Mouse (Mus musculus): ENCODE measurements around the gene Nrp2.

DNA sequence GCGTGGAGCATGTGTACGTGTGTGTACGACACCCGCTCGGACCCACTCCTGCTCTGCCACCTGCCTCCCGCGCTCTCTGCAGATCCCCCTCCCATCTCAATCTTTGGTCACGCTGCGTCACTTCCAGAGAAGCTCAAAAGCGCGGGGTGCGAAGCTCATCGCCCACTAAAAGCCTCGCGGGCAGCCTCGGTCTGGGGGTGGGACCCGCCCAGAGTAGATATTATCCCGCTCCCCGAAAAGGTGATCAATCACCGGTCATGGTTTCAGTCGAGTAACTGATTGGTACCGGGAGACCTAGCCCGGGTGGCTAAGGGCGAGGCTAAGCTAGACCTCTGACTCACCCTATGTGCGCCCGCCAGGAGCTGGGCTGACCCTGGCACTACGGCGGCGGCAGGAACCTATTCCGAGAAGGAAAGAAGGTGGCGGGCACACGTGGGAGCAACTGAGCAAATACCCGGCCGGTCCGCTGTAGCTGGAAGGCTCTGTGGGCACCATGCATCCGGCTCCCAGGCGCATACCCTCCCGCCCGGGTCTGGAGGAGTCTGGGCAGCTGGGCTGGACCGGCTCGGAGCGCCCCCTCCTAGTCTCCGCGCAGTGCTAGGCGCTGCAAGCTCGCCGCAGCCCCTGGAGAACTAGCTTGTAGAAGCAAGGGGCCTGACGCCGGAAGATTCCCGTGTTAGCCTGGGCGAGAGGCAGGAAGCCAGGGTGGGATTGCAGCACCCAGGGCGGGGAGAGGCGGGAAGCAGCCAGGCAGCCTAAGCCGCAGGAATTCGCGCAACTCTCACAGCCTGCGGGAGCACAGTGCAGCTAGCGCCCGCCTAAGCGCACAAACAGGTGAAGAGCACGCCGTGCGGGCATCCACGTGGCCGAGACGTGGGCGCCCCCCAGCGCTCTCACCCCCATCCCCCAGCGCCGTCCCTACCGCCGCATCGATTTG, 3.3 kb downstream of the Nrp2 start:
- TF ChIP-seq POLR2A (IDR thresholded peaks at IDR 0.05; ENCODE audit: control insufficient read depth in 1 of 2, insufficient read depth in 1 of 2, low read depth in 1 of 2, low read length in 2 of 2, poor library complexity in 1 of 2): no peak
- no peak for TF ChIP-seq NRF1 (IDR thresholded peaks at IDR 0.05; ENCODE audit: insufficient read depth, low read depth, low read length, poor library complexity, severe bottlenecking)
- TF ChIP-seq CTCF (IDR thresholded peaks at IDR 0.05 in 2 of 3, conservative IDR thresholded peaks at IDR 0.05 in 1 of 3; ENCODE audit: control insufficient read depth in 1 of 3, insufficient read depth in 1 of 3, low read depth in 2 of 3, low read length in 3 of 3, poor library complexity in 1 of 3, severe bottlenecking in 1 of 3): no peak
- TF ChIP-seq POLR2AphosphoS2 (IDR thresholded peaks at IDR 0.05; ENCODE audit: low read length): no peak
- TF ChIP-seq GATA1 (IDR thresholded peaks at IDR 0.05; ENCODE audit: low read depth, low read length): no peak
